Mouse (Mus musculus) lung, adult 2 months (tissue): ENCODE data around the gene AI182371. TPM values are rescaled to one million over a fixed set of nuclear protein-coding genes. Genes with fewer than 3 reads are reported as not detected.

Experiments
- DNase-seq: peaks from one replicate; pipeline ENCODE4 v3.0.0; 2022
- H3K4me1 ChIP-seq: fragments of 200-500 bp; 2 replicates; pipeline ENCODE4 v1.6.1; 2011; ENCODE audit warnings: low read length; ENCODE audit not compliant: control insufficient read depth, insufficient read depth
- H3K4me3 ChIP-seq: fragments of 200-500 bp; replicated peaks from 2 replicates; pipeline ENCODE3; 2011; ENCODE audit warnings: low read depth, mild to moderate bottlenecking, control low read depth, low read length; ENCODE audit errors: extremely low read depth
- CTCF ChIP-seq: fragments of 200-500 bp; IDR thresholded peaks from 2 replicates; pipeline ENCODE4 v1.5.1; 2011; ENCODE audit warnings: mild to moderate bottlenecking, low read length, control low read depth; ENCODE audit not compliant: insufficient read depth
- POLR2A ChIP-seq: fragments of 200-500 bp; IDR thresholded peaks from 2 replicates; pipeline ENCODE4 v1.6.1; 2011; ENCODE audit warnings: low read depth, mild to moderate bottlenecking, control low read depth, low read length, borderline replicate concordance; ENCODE audit errors: extremely low read depth
- WGBS: fragments of 180-500 bp; shearing (Covaris S2); methylation state at CpG from one replicate; pipeline ENCODE4 v1.1.7; 2018; 5-methylcytosine and 5-hydroxymethylcytosine counted together
- polyA plus RNA-seq: library from polyadenylated mRNA; depleted of rRNA; stranded (reverse); fragments of >200 nt; gene quantifications from 2 replicates; pipeline ENCODE4 v1.2.3, GENCODE M21; 2012

The AI182371 gene
- polyA plus RNA-seq, 1 experiment = 1.3 TPM

GRCm38 (mm10) chr2:35109924-35110304 is 8.6 kb upstream of the AI182371 start:
- H3K4me3 ChIP-seq = peak overlapping the region; percentile 95
- 2% methylated on average over 13 of the region's 13 CpGs for WGBS
- no peak for DNase-seq
- TF ChIP-seq CTCF (no peak), POLR2A (no peak)
- H3K4me1 ChIP-seq = peaks cover 3% of the 10 kb centered on the region

GRCm38 (mm10) chr2:35109141-35109923 is 8.0 kb upstream of the AI182371 start, which contains the start of gene Cntrl:
TSS of gene Cntrl (plus strand) at chr2:35109492.
- Histone ChIP-seq H3K4me3 (peak within 1 kb of the TSS; percentile 95), H3K4me1 (peaks cover 3% of the 10 kb centered on the region)
- WGBS = under 1% methylated on average over 61 of the region's 62 CpGs
- peak; percentile 98 for DNase-seq
- peak; percentile 65; the same call in 1 of the 2 replicates for TF ChIP-seq POLR2A
- TF ChIP-seq CTCF = no peak

DNA sequence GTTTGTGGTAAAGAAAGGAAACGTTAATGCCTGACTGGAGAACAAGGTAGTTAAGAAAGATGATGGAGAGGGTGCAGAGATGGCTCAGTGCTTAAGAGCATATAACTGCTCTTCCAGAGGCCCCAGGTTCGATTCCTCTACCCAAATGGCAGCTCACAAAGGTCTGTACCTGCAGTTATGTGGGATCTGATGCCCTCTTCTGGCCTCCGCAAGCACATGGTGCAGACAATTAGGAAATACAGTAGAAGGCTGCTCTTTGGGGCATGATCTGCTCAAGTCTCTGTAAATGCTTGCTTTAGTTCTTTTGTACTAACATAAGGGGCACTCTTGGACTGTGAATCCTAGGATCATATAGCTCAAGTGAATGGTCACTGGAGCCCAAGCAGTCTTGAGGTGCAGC is 7.4 kb upstream of the AI182371 start:
- no peak for TF ChIP-seq POLR2A
- TF ChIP-seq CTCF = peak; percentile 47

DNA sequence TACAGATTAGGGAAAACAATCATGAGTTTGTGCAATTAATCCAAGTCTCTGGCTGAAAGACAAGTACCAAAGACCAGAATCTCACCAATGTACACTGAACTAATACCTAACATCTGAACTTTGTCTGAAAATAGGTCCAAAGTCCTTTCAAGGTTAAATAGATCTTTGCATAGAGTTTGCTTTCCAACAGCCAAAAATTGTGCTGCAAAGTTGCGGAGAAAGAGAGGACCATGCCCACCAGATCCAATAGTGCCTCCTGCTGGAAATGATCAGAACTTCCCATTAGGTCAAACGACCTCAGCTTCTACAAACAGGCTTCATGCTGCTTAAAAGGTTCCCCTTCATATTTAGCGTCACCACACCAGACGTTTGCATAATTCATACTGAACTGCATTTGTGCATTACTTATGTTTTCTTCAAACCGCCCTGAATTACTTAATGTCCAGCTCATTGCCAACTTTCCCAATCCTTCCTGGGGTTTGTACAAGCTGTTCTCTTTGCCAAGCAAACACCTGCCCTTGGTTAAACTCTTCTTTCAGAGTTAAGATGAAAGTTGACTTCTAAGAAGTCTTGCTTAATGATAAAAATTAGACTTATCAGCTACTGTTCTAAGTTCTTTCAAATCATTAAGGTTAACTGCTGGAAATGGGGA is 6.8 kb upstream of the AI182371 start:
- peaks cover 3% of the 10 kb centered on the region for H3K4me1 ChIP-seq
- 41% methylated on average over 5 of the region's 5 CpGs for whole genome bisulfite sequencing
- peak; percentile 31; the same call in 1 of the 2 replicates for TF ChIP-seq CTCF
- no peak for TF ChIP-seq POLR2A
- peak; percentile 13 for DNase-seq
- no peak overlapping the region for H3K4me3 ChIP-seq

More for the DNA sequence above, 7.4 kb upstream of the AI182371 start:
- DNase-seq = no peak
- 28% methylated on average over 3 of the region's 3 CpGs for WGBS
- H3K4me1 ChIP-seq = peaks cover 3% of the 10 kb centered on the region
- peak overlapping the region; percentile 95 for H3K4me3 ChIP-seq

GRCm38 (mm10) chr2:35104843-35105242 is 3.5 kb upstream of the AI182371 start:
- H3K4me1 ChIP-seq = peaks cover 3% of the 10 kb centered on the region
- WGBS = 66% methylated on average over 3 of the region's 3 CpGs
- DNase-seq = no peak
- no peak overlapping the region for H3K4me3 ChIP-seq
- TF ChIP-seq CTCF (no peak), POLR2A (no peak)

- DNase-seq = no peak
- no peak for TF ChIP-seq POLR2A
- no peak for TF ChIP-seq CTCF
- no peaks in the 10 kb centered on the region; the same call in 1 of the 2 replicates for H3K4me1 ChIP-seq
- WGBS = 54% methylated on average over 5 of the region's 5 CpGs
- H3K4me3 ChIP-seq = no peak overlapping the region
These were observed 2.2 kb upstream of the AI182371 start for GRCm38 (mm10) chr2:35103558-35103957.

DNA sequence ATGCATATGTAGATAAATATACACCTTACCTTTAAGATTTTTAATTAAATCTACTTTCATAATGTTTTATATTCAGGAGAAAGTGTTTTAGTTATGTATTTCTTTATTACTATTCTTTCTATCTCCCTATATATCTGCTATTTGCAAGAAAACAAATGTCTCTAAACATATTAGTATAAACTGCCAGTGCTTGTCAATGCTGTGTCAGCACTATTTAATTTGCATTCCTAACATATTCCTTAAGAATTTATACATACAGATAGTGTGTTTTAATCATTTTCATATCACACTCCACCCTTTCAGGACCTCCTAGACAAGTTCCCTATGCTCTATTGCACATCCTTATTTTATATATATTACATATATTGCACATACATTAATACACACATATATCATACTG is 1.4 kb upstream of the AI182371 start:
- H3K4me3 ChIP-seq = no peak overlapping the region
- no peak for TF ChIP-seq CTCF
- TF ChIP-seq POLR2A = no peak
- no peak for DNase-seq
- no peaks in the 10 kb centered on the region; the same call in 1 of the 2 replicates for H3K4me1 ChIP-seq

- 80% methylated on average over 6 of the region's 6 CpGs for WGBS
- no peak overlapping the region for H3K4me3 ChIP-seq
- TF ChIP-seq POLR2A (no peak), CTCF (no peak)
- no peak for DNase-seq
- no peaks in the 10 kb centered on the region for H3K4me1 ChIP-seq
These were observed 814 bp downstream of the AI182371 start for GRCm38 (mm10) chr2:35100529-35100928.

DNA sequence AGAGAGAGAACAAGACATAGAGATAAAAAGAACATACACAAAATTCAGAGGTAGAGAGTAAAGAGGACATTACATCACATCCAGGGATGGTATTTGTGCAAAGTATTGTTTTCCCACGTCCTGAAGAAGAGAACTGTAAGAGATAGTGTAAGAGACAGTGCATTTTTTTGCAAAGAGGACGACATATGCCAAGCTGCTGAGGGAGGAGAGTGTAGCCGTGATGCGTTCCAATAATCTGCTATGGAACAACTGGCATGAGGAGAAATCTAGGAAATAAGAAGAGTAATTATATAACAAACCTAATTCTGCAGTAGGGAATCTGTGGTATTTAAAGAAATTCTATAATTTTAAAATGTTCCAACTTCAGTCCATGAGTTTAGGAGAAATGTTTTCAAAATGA is 13.9 kb downstream of the AI182371 start:
- H3K4me3 ChIP-seq = no peak overlapping the region
- H3K4me1 ChIP-seq = no peaks in the 10 kb centered on the region
- 65% methylated on average over 4 of the region's 4 CpGs for WGBS
- no peak for TF ChIP-seq CTCF
- TF ChIP-seq POLR2A = no peak
- DNase-seq = no peak
